Mouse (Mus musculus) heart, postnatal 0 days (tissue): ENCODE data around the gene Tradd. TPM values are rescaled to one million over a fixed set of nuclear protein-coding genes. Genes with fewer than 3 reads are reported as not detected.
A peak's percentile ranks its signal among the peaks of the same experiment; 100 is the strongest.

Experiments used
- ATAC-seq: fragments of 200-750 bp; cut with Nextera tagmentation; 2 replicates; pipeline ENCODE4 v1.8.0; 2017; ENCODE audit warnings: low read depth, moderate number of reproducible peaks, moderate library complexity; ENCODE audit not compliant: insufficient read depth
- DNase-seq: peaks from one replicate; pipeline ENCODE4 v3.0.0-alpha.2; 2016; ENCODE audit warnings: low spot score
- H3K27ac ChIP-seq: fragments of 300-500 bp; sonication (generic); 2 replicates; pipeline ENCODE4 v1.5.1; 2014; ENCODE audit warnings: low read depth, mild to moderate bottlenecking
- H3K27me3 ChIP-seq: fragments of 300-500 bp; sonication (generic); 2 replicates; pipeline ENCODE4 v1.6.1; 2014; ENCODE audit warnings: low read length, mixed read lengths; ENCODE audit not compliant: control insufficient read depth, insufficient read depth
- H3K36me3 ChIP-seq: fragments of 300-500 bp; sonication (generic); replicated peaks from 2 replicates; pipeline ENCODE4 v1.6.1; 2014; ENCODE audit warnings: low read length, mixed read lengths; ENCODE audit not compliant: control insufficient read depth, insufficient read depth
- H3K4me1 ChIP-seq: fragments of 300-500 bp; sonication (generic); 2 replicates; pipeline ENCODE4 v1.6.1; 2014; ENCODE audit warnings: antibody characterized with exemption; ENCODE audit not compliant: control insufficient read depth, insufficient read depth
- H3K4me2 ChIP-seq: fragments of 300-500 bp; sonication (generic); 2 replicates; pipeline ENCODE4 v1.6.1; 2014; ENCODE audit warnings: low read depth, mild to moderate bottlenecking, low read length, moderate library complexity
- H3K4me3 ChIP-seq: fragments of 300-500 bp; sonication (generic); 2 replicates; pipeline ENCODE4 v1.5.1; 2014; ENCODE audit warnings: low read depth, low read length
- H3K9ac ChIP-seq: fragments of 300-500 bp; sonication (generic); replicated peaks from 2 replicates; pipeline ENCODE4 v1.6.1; 2014; ENCODE audit warnings: low read depth, low read length, mixed read lengths
- H3K9me3 ChIP-seq: fragments of 300-500 bp; sonication (generic); replicated peaks from 2 replicates; pipeline ENCODE4 v1.6.1; 2016; ENCODE audit warnings: low read length; ENCODE audit not compliant: control insufficient read depth
- CTCF ChIP-seq: IDR thresholded peaks from 2 replicates; pipeline ENCODE4 v1.5.1; 2016; ENCODE audit warnings: antibody characterized with exemption, control low read depth, low read depth
- EP300 ChIP-seq: IDR thresholded peaks from 2 replicates; pipeline ENCODE4 v1.6.1; 2016; ENCODE audit warnings: antibody characterized with exemption, low read depth
- WGBS: fragments of 180-500 bp; shearing (Covaris S2); extraction: QIAGEN DNeasy Blood & Tissue Kit; methylation state at CpG from one replicate; pipeline ENCODE4 v1.1.7; 2014; 5-methylcytosine and 5-hydroxymethylcytosine counted together
- polyA plus RNA-seq: library from polyadenylated mRNA; unstranded; fragments of >200 nt; fragmentation: Nextera tagmentation; extraction: Ambion mirVana; gene quantifications from 2 replicates; pipeline ENCODE4 v1.2.1, GENCODE M21; 2015
- total RNA-seq: library from RNA; depleted of rRNA; stranded (reverse); fragments of >200 nt; gene quantifications from 2 replicates; pipeline ENCODE4 v1.2.3, GENCODE M21; 2014; ENCODE audit warnings: low replicate concordance

Tradd gene
- total and polyA plus RNA-seq, 2 experiments from 2014 or later, result 9.0 to 17.6 TPM

DNA sequence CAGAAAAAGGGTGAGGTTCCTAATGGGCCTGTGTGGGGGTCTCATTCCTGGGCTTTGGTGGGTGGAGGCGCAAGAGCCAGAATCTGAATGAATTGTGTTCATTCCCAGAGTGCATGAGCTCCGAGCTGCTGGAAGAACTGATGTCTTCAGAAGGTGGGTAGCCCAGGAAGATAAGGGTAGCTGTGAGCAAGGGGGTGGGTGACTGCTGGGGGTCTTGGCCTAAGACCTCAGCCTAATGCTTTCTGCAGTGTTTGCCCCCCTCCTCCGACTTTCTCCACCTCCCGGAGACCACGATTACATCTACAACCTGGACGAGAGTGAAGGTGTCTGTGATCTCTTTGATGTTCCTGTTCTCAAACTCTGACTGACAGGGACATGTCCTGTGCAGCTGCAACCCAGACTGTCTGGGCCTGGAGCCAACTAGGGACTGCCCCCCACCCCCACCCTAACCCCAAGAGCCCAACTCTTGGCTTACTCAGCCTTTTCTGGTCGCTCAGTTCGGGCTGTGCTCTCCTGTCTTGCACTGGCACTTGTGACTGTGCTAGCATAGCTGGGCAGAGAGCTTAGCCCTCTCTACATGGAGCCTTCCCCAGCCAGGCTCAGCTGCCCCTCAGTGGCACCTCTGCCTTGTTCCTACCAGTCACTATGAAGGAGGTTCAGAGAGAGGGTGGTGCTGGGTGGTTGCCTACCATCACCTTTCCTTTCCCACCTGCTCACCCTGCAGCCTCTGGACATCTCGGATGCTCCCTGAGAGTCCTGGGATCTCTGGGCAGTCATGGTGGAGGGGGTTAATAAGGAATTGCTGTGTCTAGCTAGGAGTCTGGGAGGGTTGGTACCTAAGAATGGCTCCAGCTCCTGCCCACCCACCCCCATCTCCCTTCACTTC is 40.2 kb upstream of the Tradd start:
- Histone ChIP-seq H3K36me3 (peaks cover 54% of the 10 kb centered on the region), H3K4me2 (no peak overlapping the region), H3K4me3 (no peak overlapping the region), H3K9ac (no peak overlapping the region), H3K9me3 (no peaks in the 10 kb centered on the region), H3K27ac (peak overlapping the region; percentile 66; the same call in 1 of the 2 replicates), H3K4me1 (peaks cover 24% of the 10 kb centered on the region; the same call in 1 of the 2 replicates), H3K27me3 (no peaks in the 10 kb centered on the region)
- no peak for DNase-seq
- ATAC-seq, result peak; percentile 22; the same call in 1 of the 2 replicates
- WGBS, result 33% methylated on average over 9 of the region's 9 CpGs
- no peak for TF ChIP-seq CTCF
- no peak for TF ChIP-seq EP300

DNA sequence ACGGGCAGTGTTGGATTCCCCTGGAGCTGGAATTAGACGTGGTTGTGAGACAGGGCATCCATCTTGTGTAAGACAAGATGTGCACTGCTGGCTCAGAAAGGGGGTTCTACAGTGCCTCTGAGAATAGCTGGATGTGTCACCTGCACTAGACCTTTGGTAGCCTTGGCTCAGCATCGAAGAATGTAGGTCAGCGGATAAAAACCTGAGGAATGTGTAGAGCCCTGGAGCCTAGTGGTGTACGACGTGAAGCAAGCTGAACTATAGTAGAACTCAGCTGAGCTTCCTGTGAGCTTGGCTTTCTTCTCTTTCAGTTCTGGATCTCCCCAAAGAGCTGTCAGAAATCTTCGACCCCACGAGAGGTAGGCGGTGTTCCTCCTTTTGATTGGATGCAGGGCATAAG is 39.5 kb upstream of the Tradd start:
- ATAC-seq, result peak; percentile 34; the same call in 1 of the 2 replicates
- Histone ChIP-seq H3K4me1 (peaks cover 25% of the 10 kb centered on the region), H3K4me3 (no peak overlapping the region), H3K27ac (peak overlapping the region; percentile 46; the same call in 1 of the 2 replicates), H3K9me3 (no peaks in the 10 kb centered on the region), H3K9ac (no peak overlapping the region), H3K36me3 (peaks cover 52% of the 10 kb centered on the region), H3K4me2 (no peak overlapping the region), H3K27me3 (no peaks in the 10 kb centered on the region)
- TF ChIP-seq CTCF, result no peak
- no peak for DNase-seq
- 49% methylated on average over 9 of the region's 9 CpGs for WGBS

DNA sequence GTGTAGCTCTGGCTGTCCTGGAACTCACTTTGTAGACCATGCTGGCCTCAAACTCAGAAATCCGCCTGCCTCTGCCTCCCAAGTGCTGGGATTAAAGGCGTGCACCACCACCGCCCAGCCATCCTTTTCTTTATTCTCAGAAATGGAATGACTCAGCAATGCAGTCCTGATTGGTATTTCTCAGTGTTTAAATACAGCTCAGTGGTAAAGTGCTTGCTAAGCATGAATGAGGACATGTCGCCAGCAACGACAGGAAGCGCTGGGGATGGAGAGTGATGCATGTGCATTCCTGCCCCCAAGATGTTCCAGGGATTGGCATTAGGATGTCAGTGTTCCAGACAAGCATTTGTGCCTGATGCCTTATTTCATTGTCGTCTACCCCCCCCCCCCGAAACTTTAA is 39.0 kb upstream of the Tradd start:
- TF ChIP-seq EP300, result no peak
- no peak for TF ChIP-seq CTCF
- Histone ChIP-seq H3K9me3 (no peaks in the 10 kb centered on the region), H3K4me3 (no peak overlapping the region), H3K4me1 (peaks cover 30% of the 10 kb centered on the region), H3K27me3 (no peaks in the 10 kb centered on the region), H3K27ac (0 out of 2 replicates have a peak overlapping the region, but pooled peaks have one; percentile 22), H3K9ac (no peak overlapping the region), H3K4me2 (no peak overlapping the region), H3K36me3 (peaks cover 51% of the 10 kb centered on the region)
- no peak for ATAC-seq
- no peak for DNase-seq
- WGBS, result 78% methylated on average over 8 of the region's 8 CpGs

DNA sequence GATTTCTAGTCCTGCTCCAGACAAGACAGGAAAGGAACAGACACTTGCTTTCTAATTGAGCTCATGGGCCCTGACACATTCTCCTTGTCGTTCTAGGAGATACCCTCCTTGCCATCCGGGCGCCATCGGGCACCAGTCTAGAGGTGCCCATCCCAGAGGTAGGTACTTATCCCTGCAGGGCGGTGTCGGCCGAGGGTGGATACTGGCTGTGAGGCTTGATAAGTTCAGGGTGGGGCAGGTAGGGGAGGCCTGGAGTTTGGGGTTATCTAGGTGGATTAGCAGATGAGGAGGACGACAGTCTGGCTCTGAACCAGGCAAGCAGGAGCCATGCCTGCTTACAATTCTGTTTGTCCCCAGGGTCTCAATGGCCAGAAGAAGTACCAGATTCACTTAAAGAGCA is 35.6 kb upstream of the Tradd start:
- H3K27ac ChIP-seq, result no peak overlapping the region
- no peaks in the 10 kb centered on the region for H3K9me3 ChIP-seq
- peaks cover 44% of the 10 kb centered on the region for H3K36me3 ChIP-seq
- no peak overlapping the region for H3K4me2 ChIP-seq
- H3K4me3 ChIP-seq, result no peak overlapping the region
- DNase-seq (no peak), ATAC-seq (no peak)
- 88% methylated on average over 8 of the region's 8 CpGs for WGBS
- no peak for TF ChIP-seq CTCF
- no peak for TF ChIP-seq EP300
- peaks cover 35% of the 10 kb centered on the region for H3K4me1 ChIP-seq
- no peaks in the 10 kb centered on the region for H3K27me3 ChIP-seq
- H3K9ac ChIP-seq, result no peak overlapping the region

DNA sequence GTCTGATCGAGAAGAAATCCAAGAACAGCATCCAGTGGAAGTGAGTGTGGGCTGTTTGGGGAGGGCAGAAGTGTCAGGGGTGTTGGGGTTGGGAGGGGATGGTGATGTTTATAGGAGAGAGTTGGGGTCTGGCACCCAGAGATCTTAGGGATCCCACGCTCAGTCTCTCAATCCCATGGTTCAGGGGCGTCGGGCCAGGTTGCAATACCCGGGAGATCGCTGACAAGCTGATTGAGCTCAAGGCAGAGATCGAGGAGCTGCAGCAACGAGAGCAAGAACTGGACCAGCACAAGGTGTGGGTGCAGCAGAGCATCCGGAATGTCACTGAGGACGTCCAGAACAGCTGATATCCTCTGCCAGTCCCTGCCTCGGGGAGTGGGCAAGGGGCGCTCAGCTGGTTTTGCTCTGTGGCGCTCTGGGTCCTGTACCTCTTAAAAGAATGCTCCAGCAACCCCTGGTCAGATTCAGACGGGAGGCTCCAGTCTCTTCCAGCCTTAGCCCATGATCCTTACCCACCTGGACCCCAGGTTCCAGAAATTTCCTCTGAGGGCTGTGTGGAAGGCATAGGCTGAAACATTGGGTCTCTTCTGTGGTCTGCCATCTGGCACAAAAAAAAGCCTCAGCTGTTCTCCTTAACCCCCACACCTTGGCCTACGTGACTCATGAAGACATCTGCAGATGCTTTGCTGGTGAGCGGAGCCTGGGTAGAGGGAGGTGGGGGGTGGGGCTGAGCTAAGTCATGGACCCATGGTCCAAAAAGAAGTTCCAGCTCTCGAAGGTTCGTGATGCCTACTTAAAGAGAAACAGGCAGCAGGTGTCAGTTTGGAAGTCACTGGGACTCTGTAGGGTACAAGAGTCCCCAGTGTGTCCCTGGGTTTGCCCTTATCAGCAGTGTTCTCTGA is 34.2 kb upstream of the Tradd start:
- WGBS, result 39% methylated on average over 18 of the region's 18 CpGs
- DNase-seq, result no peak
- Histone ChIP-seq H3K4me3 (peak overlapping the region; percentile 78), H3K9ac (peak overlapping the region; percentile 79), H3K4me2 (peak overlapping the region; percentile 79), H3K36me3 (peaks cover 44% of the 10 kb centered on the region), H3K27ac (peak overlapping the region; percentile 76; the same call in 1 of the 2 replicates), H3K9me3 (no peaks in the 10 kb centered on the region), H3K27me3 (no peaks in the 10 kb centered on the region), H3K4me1 (peaks cover 23% of the 10 kb centered on the region)
- TF ChIP-seq EP300 (no peak), CTCF (no peak)
- no peak for ATAC-seq
